Comparison of ENCODE assay signal across 11 mouse cellular contexts in genomic region chr5:53214362-53214761, GRCm38 (mm10). TPM values are rescaled to one million over a fixed set of nuclear protein-coding genes. Genes with fewer than 3 reads are reported as not detected.
DNase-seq lines count a peak whose midpoint lies in the region; ATAC-seq lines count a peak whose summit lies in the region.
"Had no signal": no experiment of that assay in that cellular context is flagged by ENCODE, and none has a peak within 500 bp of the region (broad histone marks: within the 10 kb centered on the region; RNA-seq: fewer than 3 reads in every experiment).

No protein-coding gene starts in this region.

- H3K27me3 ChIP-seq in heart, embryonic 10.5 days (ENCODE audit: insufficient read depth, poor library complexity, severe bottlenecking): peaks cover 68% of the 10 kb centered on the region
- H3K27me3 ChIP-seq in limb, embryonic 11.5 days (ENCODE audit: control insufficient read depth, insufficient read depth, low read length): peaks cover 24% of the 10 kb centered on the region

- no peak overlapping the region for H3K9ac ChIP-seq in limb, embryonic 11.5 days (ENCODE audit: low read length)

- H3K36me3 ChIP-seq in heart, embryonic 10.5 days: no peaks in the 10 kb centered on the region
- H3K36me3 ChIP-seq in limb, embryonic 11.5 days (ENCODE audit: control insufficient read depth, insufficient read depth, low read length): no peaks in the 10 kb centered on the region

- WGBS in heart, embryonic 10.5 days: 13% methylated on average over 5 of the region's 5 CpGs
- 18% methylated on average over 5 of the region's 5 CpGs for WGBS in limb, embryonic 11.5 days

- no peaks in the 10 kb centered on the region for H3K9me3 ChIP-seq in heart, embryonic 10.5 days
- H3K9me3 ChIP-seq in limb, embryonic 11.5 days (ENCODE audit: control insufficient read depth, low read length): no peaks in the 10 kb centered on the region

- peaks cover 42% of the 10 kb centered on the region for H3K4me1 ChIP-seq in heart, embryonic 10.5 days
- H3K4me1 ChIP-seq in limb, embryonic 11.5 days (ENCODE audit: control insufficient read depth, insufficient read depth, low read length): no peaks in the 10 kb centered on the region

- no peak overlapping the region for H3K27ac ChIP-seq in heart, embryonic 10.5 days
- H3K27ac ChIP-seq in limb, embryonic 11.5 days (replicated peaks; ENCODE audit: low read depth, low read length): no peak overlapping the region
- H3K27ac ChIP-seq: macrophage had no signal

- H3K4me3 ChIP-seq in heart, embryonic 10.5 days: peak overlapping the region; percentile 78
- H3K4me3 ChIP-seq in limb, embryonic 11.5 days (ENCODE audit: low read depth, low read length): no peak overlapping the region; the same call in 1 of the 2 replicates

- DNase-seq in heart, embryonic 10.5 days (ENCODE audit: low spot score): no peak
- DNase-seq in heart, postnatal 4 days: no peak
- peak; percentile 20 for DNase-seq in retina, embryonic 14.5 days (ENCODE audit: low spot score)
- no peak for DNase-seq in retina, postnatal 1 day
- DNase-seq in limb, embryonic 11.5 days (ENCODE audit: low spot score): peak; percentile 27
- no peak for DNase-seq in right cerebral cortex, postnatal 36 days (ENCODE audit: low spot score in 2 of 2)
- DNase-seq in adrenal gland, adult 2 months: no peak
- DNase-seq: adrenal gland, postnatal 25 days had no signal

- no peak for ATAC-seq in limb, embryonic 11.5 days (ENCODE audit: insufficient number of reproducible peaks, low FRiP score, low TSS enrichment, low read depth)
- ATAC-seq in megakaryocyte-erythroid progenitor cell, adult 5-6 weeks (replicated peaks; ENCODE audit: low FRiP score, low TSS enrichment, poor library complexity, severe bottlenecking): no peak
- ATAC-seq: CD4-positive, CD25-positive, alpha-beta regulatory T cell, adult 4 months had no signal

- H3K4me2 ChIP-seq in limb, embryonic 11.5 days (ENCODE audit: low read depth, severe bottlenecking): peak overlapping the region; percentile 95; the same call in 1 of the 2 replicates

RNA-seq across cellular contexts. Expression of gene Sel1l3, which starts 0.6 kb away (rescaled TPM):
- 1.7 and 1.9 TPM in 2 replicates for polyA plus RNA-seq in heart, embryonic 10.5 days (2016; fragmentation: Nextera tagmentation; extraction: Ambion mirVana)
- total RNA-seq in heart, postnatal 4 days (2021): 1 to 10 TPM in 1 of 2 experiments, under 1 TPM in 1; 0.95 to 1.4 TPM
- 1.2 and 1.5 TPM in 2 replicates for polyA plus RNA-seq in limb, embryonic 11.5 days (2014; fragmentation: Nextera tagmentation; extraction: Ambion mirVana)
- total RNA-seq in megakaryocyte-erythroid progenitor cell, adult 5-6 weeks (2014; fragmentation: Nextera tagmentation): not detected in 2 replicates
- total RNA-seq in megakaryocyte-erythroid progenitor cell, adult 5-6 weeks (2017): not detected in 2 replicates
- total RNA-seq in adrenal gland, adult 2 months (2021): 1 to 10 TPM in 1 of 2 experiments, under 1 TPM in 1; 0.95 to 2.0 TPM
- polyA plus RNA-seq in adrenal gland, adult 2 months (2012; rRNA removed): 0.89 and 0.97 TPM in 2 replicates

RNA-seq across cellular contexts. Expression of gene Smim20, which starts 52.5 kb away (rescaled TPM):
- 104 and 164 TPM in 2 replicates for polyA plus RNA-seq in heart, embryonic 10.5 days (2016; fragmentation: Nextera tagmentation; extraction: Ambion mirVana)
- 100 to 1,000 TPM in 1 of 2 experiments, 10 to 100 TPM in 1; 92.9 to 102 TPM for total RNA-seq in heart, postnatal 4 days (2021)
- 58.1 and 59.0 TPM in 2 replicates for polyA plus RNA-seq in limb, embryonic 11.5 days (2014; fragmentation: Nextera tagmentation; extraction: Ambion mirVana)
- 56.5 and 92.9 TPM in 2 replicates for total RNA-seq in megakaryocyte-erythroid progenitor cell, adult 5-6 weeks (2014; fragmentation: Nextera tagmentation)
- total RNA-seq in megakaryocyte-erythroid progenitor cell, adult 5-6 weeks (2017): 30.0 and 44.5 TPM in 2 replicates
- 10 to 100 TPM; 50.0 to 68.7 TPM for total RNA-seq in adrenal gland, adult 2 months (2021)
- polyA plus RNA-seq in adrenal gland, adult 2 months (2012; rRNA removed): 53.3 and 66.0 TPM in 2 replicates

Comparison
In these comparisons a context has a peak if more than half of its experiments do, and no peak if none do; other contexts are left out.
1. DNase-seq: peak in retina, embryonic 14.5 days (single experiment) and limb, embryonic 11.5 days (single experiment); none in heart, embryonic 10.5 days (single experiment), heart, postnatal 4 days (single experiment), retina, postnatal 1 day (single experiment), right cerebral cortex, postnatal 36 days (0 of 2) and adrenal gland, adult 2 months (single experiment).